Mouse (Mus musculus) midbrain, postnatal 0 days (tissue): ENCODE measurements around the gene Asap2. TPM values are rescaled to one million over a fixed set of nuclear protein-coding genes. Genes with fewer than 3 reads are reported as not detected.

Experiments
- ATAC-seq: fragments of 200-750 bp; cut with Nextera tagmentation; 2 replicates; pipeline ENCODE4 v1.8.0; 2017; ENCODE audit warnings: moderate number of reproducible peaks, mild to moderate bottlenecking, moderate TSS enrichment, moderate library complexity; ENCODE audit not compliant: low FRiP score
- DNase-seq: peaks from one replicate; pipeline ENCODE4 v3.0.0-alpha.2; 2015; ENCODE audit warnings: low spot score
- H3K27ac ChIP-seq: fragments of 300-500 bp; sonication (generic); 2 replicates; pipeline ENCODE4 v1.5.1; 2014; ENCODE audit warnings: low read depth, mild to moderate bottlenecking, low read length, mixed read lengths
- H3K27me3 ChIP-seq: fragments of 300-500 bp; sonication (generic); 2 replicates; pipeline ENCODE4 v1.6.1; 2014; ENCODE audit warnings: low read length, control low read depth, mixed read lengths; ENCODE audit not compliant: insufficient read depth
- H3K36me3 ChIP-seq: fragments of 300-500 bp; sonication (generic); 2 replicates; pipeline ENCODE4 v1.6.1; 2014; ENCODE audit warnings: low read length, control low read depth, mixed read lengths; ENCODE audit not compliant: insufficient read depth
- H3K4me1 ChIP-seq: fragments of 300-500 bp; sonication (generic); 2 replicates; pipeline ENCODE4 v1.6.1; 2014; ENCODE audit warnings: mild to moderate bottlenecking, control low read depth, antibody characterized with exemption, low read length, mixed read lengths; ENCODE audit not compliant: insufficient read depth
- H3K4me2 ChIP-seq: fragments of 300-500 bp; sonication (generic); 2 replicates; pipeline ENCODE4 v1.6.1; 2014; ENCODE audit warnings: low read depth, mild to moderate bottlenecking, low read length, mixed read lengths; ENCODE audit not compliant: poor library complexity, severe bottlenecking
- H3K4me3 ChIP-seq: fragments of 300-500 bp; sonication (generic); 2 replicates; pipeline ENCODE4 v1.5.1; 2014; ENCODE audit warnings: low read depth, mild to moderate bottlenecking, low read length, moderate library complexity
- H3K9ac ChIP-seq: fragments of 300-500 bp; sonication (generic); replicated peaks from 2 replicates; pipeline ENCODE4 v1.6.1; 2014; ENCODE audit warnings: mild to moderate bottlenecking, low read length, moderate library complexity, mixed read lengths; ENCODE audit not compliant: poor library complexity, severe bottlenecking
- H3K9me3 ChIP-seq: fragments of 300-500 bp; sonication (generic); 2 replicates; pipeline ENCODE4 v1.6.1; 2016; ENCODE audit warnings: low read length, control low read depth
- CTCF ChIP-seq: IDR thresholded peaks from 2 replicates; pipeline ENCODE4 v1.5.1; 2016; ENCODE audit warnings: antibody characterized with exemption, mild to moderate bottlenecking
- WGBS: fragments of 180-500 bp; shearing (Covaris S2); extraction: QIAGEN DNeasy Blood & Tissue Kit; methylation state at CpG from one replicate; pipeline ENCODE4 v1.1.7; 2014; 5-methylcytosine and 5-hydroxymethylcytosine counted together
- polyA plus RNA-seq: library from polyadenylated mRNA; unstranded; fragments of >200 nt; fragmentation: Nextera tagmentation; extraction: Ambion mirVana; gene quantifications from 2 replicates; pipeline ENCODE4 v1.2.1, GENCODE M21; 2015
- total RNA-seq: library from RNA; depleted of rRNA; stranded (reverse); fragments of >200 nt; gene quantifications from 2 replicates; pipeline ENCODE4 v1.2.3, GENCODE M21; 2014

The Asap2 gene
- total and polyA plus RNA-seq, 2 experiments from 2014 or later: 14.7 to 21.3 TPM

- ATAC-seq (no peak), DNase-seq (peak; percentile 15)
- Histone ChIP-seq H3K4me3 (no peak overlapping the region), H3K4me2 (no peak overlapping the region), H3K4me1 (peaks cover 14% of the 10 kb centered on the region), H3K27ac (no peak overlapping the region), H3K9ac (no peak overlapping the region), H3K36me3 (peaks cover 37% of the 10 kb centered on the region), H3K27me3 (no peaks in the 10 kb centered on the region), H3K9me3 (no peaks in the 10 kb centered on the region)
- TF ChIP-seq CTCF: no peak
- 81% methylated on average over 6 of the region's 6 CpGs for WGBS
Observed at GRCm38 (mm10) chr12:21289651-21290050, 299.4 kb downstream of the Asap2 start.

GRCm38 (mm10) chr12:21298856-21299255 is 308.6 kb downstream of the Asap2 start:
- Histone ChIP-seq H3K4me2 (no peak overlapping the region), H3K27me3 (no peaks in the 10 kb centered on the region), H3K4me1 (no peaks in the 10 kb centered on the region), H3K27ac (no peak overlapping the region), H3K36me3 (peaks cover 79% of the 10 kb centered on the region), H3K4me3 (no peak overlapping the region), H3K9me3 (no peaks in the 10 kb centered on the region), H3K9ac (no peak overlapping the region)
- TF ChIP-seq CTCF: no peak
- DNase-seq (no peak), ATAC-seq (no peak)
- 96% methylated on average over 11 of the region's 11 CpGs for WGBS

- Histone ChIP-seq H3K4me1 (no peaks in the 10 kb centered on the region), H3K27me3 (no peaks in the 10 kb centered on the region), H3K27ac (no peak overlapping the region), H3K4me2 (no peak overlapping the region), H3K4me3 (no peak overlapping the region), H3K36me3 (peaks cover 77% of the 10 kb centered on the region), H3K9me3 (no peaks in the 10 kb centered on the region), H3K9ac (no peak overlapping the region)
- WGBS: 93% methylated on average over 7 of the region's 7 CpGs
- ATAC-seq: no peak
- no peak for TF ChIP-seq CTCF
- no peak for DNase-seq
Observed at GRCm38 (mm10) chr12:21301324-21301723, 311.1 kb downstream of the Asap2 start.

GRCm38 (mm10) chr12:21301932-21302331 is 311.7 kb downstream of the Asap2 start:
- no peak overlapping the region for H3K4me2 ChIP-seq
- no peak overlapping the region for H3K27ac ChIP-seq
- peaks cover 78% of the 10 kb centered on the region for H3K36me3 ChIP-seq
- no peak for TF ChIP-seq CTCF
- H3K27me3 ChIP-seq: no peaks in the 10 kb centered on the region
- WGBS: 89% methylated on average over 8 of the region's 8 CpGs
- H3K4me1 ChIP-seq: no peaks in the 10 kb centered on the region
- DNase-seq: no peak
- no peak overlapping the region for H3K4me3 ChIP-seq
- no peaks in the 10 kb centered on the region for H3K9me3 ChIP-seq
- ATAC-seq: no peak
- H3K9ac ChIP-seq: no peak overlapping the region

- 84% methylated on average over 5 of the region's 5 CpGs for WGBS
Observed at GRCm38 (mm10) chr12:21302361-21302783, 312.1 kb downstream of the Asap2 start.

GRCm38 (mm10) chr12:21305741-21306140 is 315.5 kb downstream of the Asap2 start:
- Histone ChIP-seq H3K9me3 (no peaks in the 10 kb centered on the region), H3K27me3 (no peaks in the 10 kb centered on the region), H3K36me3 (peaks cover 83% of the 10 kb centered on the region), H3K4me2 (no peak overlapping the region), H3K4me1 (no peaks in the 10 kb centered on the region), H3K9ac (no peak overlapping the region), H3K27ac (no peak overlapping the region), H3K4me3 (no peak overlapping the region)
- 93% methylated on average over 4 of the region's 4 CpGs for WGBS
- DNase-seq: no peak
- TF ChIP-seq CTCF: no peak
- no peak for ATAC-seq

More at GRCm38 (mm10) chr12:21302361-21302783, 312.1 kb downstream of the Asap2 start:
- no peak overlapping the region for H3K9ac ChIP-seq
- peaks cover 77% of the 10 kb centered on the region for H3K36me3 ChIP-seq
- no peaks in the 10 kb centered on the region for H3K4me1 ChIP-seq
- ATAC-seq: no peak
- DNase-seq: no peak
- TF ChIP-seq CTCF: no peak
- no peaks in the 10 kb centered on the region for H3K27me3 ChIP-seq
- H3K4me2 ChIP-seq: no peak overlapping the region
- no peak overlapping the region for H3K27ac ChIP-seq
- no peak overlapping the region for H3K4me3 ChIP-seq
- no peaks in the 10 kb centered on the region for H3K9me3 ChIP-seq
